Comparison of ENCODE assay signal across 30 mouse cellular contexts in genomic region chr7:113220691-113221238, GRCm38 (mm10). TPM values are rescaled to one million over a fixed set of nuclear protein-coding genes. Genes with fewer than 3 reads are reported as not detected.
DNase-seq lines count a peak whose midpoint lies in the region; ATAC-seq and TF ChIP-seq lines count a peak whose summit lies in the region.
"Had no signal": no experiment of that assay in that cellular context is flagged by ENCODE, and none has a peak within 500 bp of the region (broad histone marks: within the 10 kb centered on the region; RNA-seq: fewer than 3 reads in every experiment).

No protein-coding gene starts in this region.

- DNase-seq in embryonic facial prominence, embryonic 14.5 days (ENCODE audit: low spot score) = no peak
- DNase-seq in embryonic facial prominence, embryonic 10.5 days (ENCODE audit: low spot score) = no peak
- DNase-seq in heart, adult 11 months = peak; percentile 71
- no peak for DNase-seq in heart, postnatal 25 days (ENCODE audit: low spot score)
- DNase-seq in midbrain, postnatal 0 days (ENCODE audit: low spot score) = no peak
- peak; percentile 60 for DNase-seq in retina, postnatal 1 day
- no peak for DNase-seq in heart, postnatal 10 days
- DNase-seq: adrenal gland, adult 8-10 months; cerebellum, adult 11 months; cerebellum, adult 9-10 months; cerebellum, postnatal 36 days; heart, postnatal 4 days; kidney, adult 2 months; kidney, postnatal 36 days; layer of hippocampus, postnatal 36 days; liver; lung, adult 2 months; lung, postnatal 10 days; midbrain, embryonic 14.5 days; thymus, postnatal 4 days had no signal

- no peaks in the 10 kb centered on the region for H3K9me3 ChIP-seq in embryonic facial prominence, embryonic 14.5 days (ENCODE audit: control insufficient read depth, low read length)
- H3K9me3 ChIP-seq in embryonic facial prominence, embryonic 10.5 days = no peaks in the 10 kb centered on the region
- H3K9me3 ChIP-seq in midbrain, embryonic 13.5 days = no peaks in the 10 kb centered on the region
- no peaks in the 10 kb centered on the region for H3K9me3 ChIP-seq in midbrain, postnatal 0 days (ENCODE audit: low read length)
- H3K9me3 ChIP-seq: embryonic facial prominence, embryonic 12.5 days; forebrain, embryonic 10.5 days; heart, embryonic 10.5 days; heart, embryonic 15.5 days; intestine, embryonic 15.5 days had no signal

- H3K4me2 ChIP-seq in embryonic facial prominence, embryonic 14.5 days (ENCODE audit: low read depth, low read length) = no peak overlapping the region
- no peak overlapping the region for H3K4me2 ChIP-seq in midbrain, embryonic 13.5 days (replicated peaks)
- H3K4me2 ChIP-seq in midbrain, postnatal 0 days (ENCODE audit: low read depth, low read length, poor library complexity, severe bottlenecking) = no peak overlapping the region
- H3K4me2 ChIP-seq: embryonic facial prominence, embryonic 12.5 days; heart, embryonic 15.5 days; intestine, embryonic 15.5 days had no signal

- ATAC-seq in embryonic facial prominence, embryonic 14.5 days (ENCODE audit: low read depth) = peak; percentile 30; the same call in 1 of the 2 replicates
- ATAC-seq in midbrain, embryonic 13.5 days = no peak
- no peak for ATAC-seq in midbrain, postnatal 0 days (ENCODE audit: low FRiP score)
- ATAC-seq: forebrain, embryonic 16.5 days; hindbrain, embryonic 16.5 days; intestine, embryonic 15.5 days had no signal

- H3K27me3 ChIP-seq in embryonic facial prominence, embryonic 14.5 days (replicated peaks; ENCODE audit: control insufficient read depth, insufficient read depth, low read length) = no peaks in the 10 kb centered on the region
- no peaks in the 10 kb centered on the region for H3K27me3 ChIP-seq in embryonic facial prominence, embryonic 10.5 days (replicated peaks; ENCODE audit: low read depth, poor library complexity, severe bottlenecking)
- no peaks in the 10 kb centered on the region for H3K27me3 ChIP-seq in midbrain, embryonic 13.5 days
- no peaks in the 10 kb centered on the region for H3K27me3 ChIP-seq in midbrain, postnatal 0 days (ENCODE audit: insufficient read depth, low read length)
- H3K27me3 ChIP-seq: embryonic facial prominence, embryonic 12.5 days; heart, embryonic 15.5 days; intestine, embryonic 15.5 days had no signal

- WGBS in embryonic facial prominence, embryonic 14.5 days = 68% methylated on average over 6 of the region's 6 CpGs
- WGBS in embryonic facial prominence, embryonic 10.5 days = 80% methylated on average over 6 of the region's 6 CpGs
- 66% methylated on average over 6 of the region's 6 CpGs for WGBS in midbrain, embryonic 13.5 days
- WGBS in midbrain, postnatal 0 days = 45% methylated on average over 6 of the region's 6 CpGs

- no peaks in the 10 kb centered on the region for H3K4me1 ChIP-seq in embryonic facial prominence, embryonic 14.5 days (ENCODE audit: control insufficient read depth, insufficient read depth, low read length)
- H3K4me1 ChIP-seq in embryonic facial prominence, embryonic 10.5 days = peaks cover 13% of the 10 kb centered on the region
- no peaks in the 10 kb centered on the region; the same call in 1 of the 2 replicates for H3K4me1 ChIP-seq in midbrain, embryonic 13.5 days (replicated peaks)
- H3K4me1 ChIP-seq in midbrain, postnatal 0 days (ENCODE audit: insufficient read depth, low read length) = no peaks in the 10 kb centered on the region
- H3K4me1 ChIP-seq: intestine, embryonic 15.5 days had no signal

- H3K4me3 ChIP-seq in embryonic facial prominence, embryonic 14.5 days (ENCODE audit: low read depth, low read length) = no peak overlapping the region
- no peak overlapping the region for H3K4me3 ChIP-seq in embryonic facial prominence, embryonic 10.5 days
- H3K4me3 ChIP-seq in midbrain, embryonic 13.5 days (replicated peaks) = no peak overlapping the region
- no peak overlapping the region for H3K4me3 ChIP-seq in midbrain, postnatal 0 days (ENCODE audit: low read depth, low read length)
- H3K4me3 ChIP-seq: embryonic facial prominence, embryonic 12.5 days; forebrain, embryonic 10.5 days; heart, embryonic 10.5 days; heart, embryonic 15.5 days; intestine, embryonic 15.5 days had no signal

- H3K27ac ChIP-seq in embryonic facial prominence, embryonic 14.5 days (replicated peaks; ENCODE audit: low read depth, low read length) = no peak overlapping the region
- H3K27ac ChIP-seq in embryonic facial prominence, embryonic 10.5 days (replicated peaks) = no peak overlapping the region
- no peak overlapping the region for H3K27ac ChIP-seq in midbrain, embryonic 13.5 days
- H3K27ac ChIP-seq in midbrain, postnatal 0 days (ENCODE audit: low read depth, low read length) = no peak overlapping the region; the same call in 1 of the 2 replicates
- H3K27ac ChIP-seq: embryonic facial prominence, embryonic 12.5 days; forebrain, embryonic 10.5 days; heart, embryonic 10.5 days; heart, embryonic 15.5 days; intestine, embryonic 15.5 days; liver, embryonic 14.5 days; macrophage had no signal

- intact Hi-C loops in heart, postnatal 25 days (cut with DNase I) = no loop called here
- intact Hi-C loops in heart, postnatal 10 days (cut with DNase I) = no loop called here

- TF ChIP-seq CTCF in midbrain, postnatal 0 days (IDR thresholded peaks at IDR 0.05) = no peak

- no peak overlapping the region for H3K9ac ChIP-seq in embryonic facial prominence, embryonic 14.5 days (ENCODE audit: low read depth, low read length)
- H3K9ac ChIP-seq in midbrain, embryonic 13.5 days (replicated peaks) = 0 out of 2 replicates have a peak overlapping the region, but pooled peaks have one; percentile 14
- no peak overlapping the region for H3K9ac ChIP-seq in midbrain, postnatal 0 days (replicated peaks; ENCODE audit: low read length, poor library complexity, severe bottlenecking)
- H3K9ac ChIP-seq: embryonic facial prominence, embryonic 12.5 days; heart, embryonic 15.5 days; intestine, embryonic 15.5 days; liver, embryonic 14.5 days had no signal

- H3K36me3 ChIP-seq in embryonic facial prominence, embryonic 14.5 days (ENCODE audit: control insufficient read depth, insufficient read depth, low read length) = no peaks in the 10 kb centered on the region
- H3K36me3 ChIP-seq in embryonic facial prominence, embryonic 10.5 days (replicated peaks) = no peaks in the 10 kb centered on the region
- H3K36me3 ChIP-seq in midbrain, embryonic 13.5 days = no peaks in the 10 kb centered on the region
- no peaks in the 10 kb centered on the region for H3K36me3 ChIP-seq in midbrain, postnatal 0 days (ENCODE audit: insufficient read depth, low read length)
- H3K36me3 ChIP-seq: embryonic facial prominence, embryonic 12.5 days; forebrain, embryonic 10.5 days; heart, embryonic 10.5 days; heart, embryonic 15.5 days; intestine, embryonic 15.5 days had no signal

RNA-seq across cellular contexts. Expression of gene Arntl, which starts 13.5 kb away (rescaled TPM):
- polyA plus RNA-seq in embryonic facial prominence, embryonic 14.5 days (2014; fragmentation: Nextera tagmentation; extraction: Ambion mirVana) = 8.5 and 9.6 TPM in 2 replicates
- polyA plus RNA-seq in embryonic facial prominence, embryonic 10.5 days (2016; fragmentation: Nextera tagmentation; extraction: Ambion mirVana) = 8.0 and 8.5 TPM in 2 replicates
- total RNA-seq in heart, postnatal 25 days (2021) = 10 to 100 TPM in 1 of 2 experiments, 1 to 10 TPM in 1; 3.4 to 23.9 TPM
- polyA plus RNA-seq in midbrain, embryonic 13.5 days (2015; fragmentation: Nextera tagmentation; extraction: Ambion mirVana) = 9.4 and 12.0 TPM in 2 replicates
- 27.3 and 29.7 TPM in 2 replicates for total RNA-seq in midbrain, postnatal 0 days (2014; rRNA removed)
- polyA plus RNA-seq in midbrain, postnatal 0 days (2015; fragmentation: Nextera tagmentation; extraction: Ambion mirVana) = 21.1 and 23.0 TPM in 2 replicates
- 10 to 100 TPM; 11.1 to 12.2 TPM for total RNA-seq in heart, postnatal 10 days (2021)

Comparison
In these comparisons a context has a peak if more than half of its experiments do, and no peak if none do; other contexts are left out.
1. DNase-seq: peak in heart, adult 11 months (single experiment) and retina, postnatal 1 day (single experiment); none in embryonic facial prominence, embryonic 14.5 days (single experiment), embryonic facial prominence, embryonic 10.5 days (single experiment), heart, postnatal 25 days (single experiment), midbrain, postnatal 0 days (single experiment) and heart, postnatal 10 days (0 of 2).